Mouse (Mus musculus): ENCODE results near the gene Ppm1d.

The Ppm1d gene

GRCm38 (mm10) chr11:85310713-85311574 is at the start of gene Ppm1d:
Gene Ppm1d, plus strand, starts transcription at chr11:85311244.
- peak; percentile 96 to 98 for DNase-seq (ENCODE audit: low spot score in 2 of 2)

DNA sequence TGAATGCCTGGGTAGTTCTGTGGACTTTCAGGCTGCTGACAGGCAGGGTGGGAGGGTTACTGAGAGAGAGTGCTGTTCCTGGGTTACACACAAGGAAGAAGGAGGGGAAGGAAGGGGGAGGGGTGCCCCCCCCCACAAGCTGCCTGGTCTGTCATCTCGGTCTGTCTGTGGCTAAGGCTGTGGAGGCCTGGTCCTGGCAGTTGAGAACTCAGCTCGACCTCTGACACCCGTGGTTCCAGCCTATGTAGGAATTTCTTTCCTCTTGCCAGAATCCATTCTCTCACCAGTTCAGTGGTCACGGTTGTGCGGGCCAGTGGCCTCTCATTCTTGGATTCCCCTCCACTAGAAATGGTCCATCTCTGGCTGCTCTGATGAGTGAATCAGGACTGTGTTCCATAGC is 46.4 kb upstream of the Ppm1d start:
- DNase-seq (ENCODE audit: low spot score in 2 of 2): no peak

- no peak for DNase-seq (ENCODE audit: low spot score in 2 of 2)
Observed at GRCm38 (mm10) chr11:85267393-85267792, 43.7 kb upstream of the Ppm1d start.

GRCm38 (mm10) chr11:85270631-85271030 is 40.4 kb upstream of the Ppm1d start:
- DNase-seq (ENCODE audit: low spot score in 2 of 2): peak; percentile 42 to 56

DNA sequence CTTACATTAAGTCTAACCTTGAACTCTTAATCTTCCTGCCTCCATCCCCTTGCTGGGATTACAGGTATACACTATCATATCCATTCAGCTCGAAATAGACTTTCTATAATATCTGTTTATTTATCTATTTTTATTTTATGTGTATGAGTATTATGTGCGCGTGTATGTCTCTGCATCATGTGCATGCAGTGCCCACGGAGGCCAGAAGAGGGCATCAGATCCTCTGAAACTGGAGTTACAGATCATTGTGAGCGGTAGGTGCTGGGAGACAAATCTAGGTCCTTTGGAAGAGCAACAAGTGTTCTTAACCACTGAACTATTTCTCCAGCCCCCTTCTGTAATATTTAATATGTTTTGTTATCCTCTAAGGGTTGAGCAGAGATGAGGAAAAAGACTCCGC is 37.7 kb upstream of the Ppm1d start:
- no peak for DNase-seq (ENCODE audit: low spot score in 2 of 2)

- DNase-seq (ENCODE audit: low spot score in 2 of 2): no peak
Observed at GRCm38 (mm10) chr11:85275151-85275550, 35.9 kb upstream of the Ppm1d start.

DNA sequence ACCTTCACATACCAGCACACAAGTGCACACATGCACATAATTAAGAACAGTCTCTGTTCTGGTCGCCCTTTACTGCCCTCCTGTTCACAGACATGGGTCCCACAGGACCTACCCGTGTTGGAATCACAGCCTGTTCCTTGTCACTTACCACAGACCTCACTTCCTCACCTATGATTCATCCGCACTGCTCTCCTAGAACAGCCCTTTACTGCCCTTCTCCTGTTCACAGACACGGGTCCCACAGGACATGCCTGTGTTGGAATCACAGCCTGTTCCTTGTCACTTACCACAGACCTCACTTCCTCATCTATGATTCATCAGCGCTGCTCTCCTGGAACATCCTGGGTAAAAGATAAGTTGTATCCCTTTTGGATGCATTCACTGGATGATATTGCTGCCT is 33.4 kb upstream of the Ppm1d start:
- DNase-seq (ENCODE audit: low spot score in 2 of 2): no peak

DNA sequence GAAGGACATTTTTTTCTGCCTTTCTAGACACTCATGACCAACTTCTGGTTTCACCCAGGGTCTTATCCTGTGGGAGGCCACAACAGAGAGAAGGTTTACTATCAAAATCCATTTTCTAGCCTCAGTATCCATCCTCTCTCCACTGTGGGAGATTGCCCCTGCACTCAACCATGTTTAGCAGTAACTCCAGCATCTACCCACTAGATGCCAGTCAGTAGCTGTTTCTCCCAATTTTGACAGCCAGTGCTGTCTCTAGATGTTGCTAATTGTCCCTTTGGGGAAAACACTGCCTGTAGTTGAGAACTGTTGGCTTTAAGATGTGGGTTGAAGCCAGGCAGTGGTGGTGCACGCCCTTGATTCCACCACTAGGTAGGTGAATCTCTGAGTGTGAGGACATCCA is 32.9 kb upstream of the Ppm1d start:
- no peak for DNase-seq (ENCODE audit: low spot score in 2 of 2)

- no peak for DNase-seq (ENCODE audit: low spot score in 2 of 2)
Observed at GRCm38 (mm10) chr11:85281219-85281878, 29.7 kb upstream of the Ppm1d start.

DNA sequence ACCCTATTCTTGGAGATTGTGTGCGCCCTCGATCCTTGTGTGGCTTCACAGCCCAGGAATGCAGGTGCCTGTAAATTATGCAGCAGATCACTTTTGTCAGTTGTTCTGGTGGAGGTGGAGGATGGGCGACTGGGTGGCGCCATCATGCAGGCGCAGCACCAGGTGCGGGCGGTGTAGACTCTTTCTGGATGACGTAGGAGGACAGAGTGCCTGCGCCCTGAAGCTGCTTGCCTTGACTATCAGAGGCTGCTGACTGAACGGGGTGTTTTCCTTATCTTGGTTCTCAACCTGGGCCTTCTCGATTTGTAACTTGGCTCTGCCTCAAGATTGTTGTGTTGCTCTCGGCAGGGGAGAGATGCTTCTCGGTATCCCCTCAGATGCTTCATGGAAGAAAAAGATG is 13.1 kb upstream of the Ppm1d start:
- peak; percentile 46 to 66 for DNase-seq (ENCODE audit: low spot score in 2 of 2)

DNA sequence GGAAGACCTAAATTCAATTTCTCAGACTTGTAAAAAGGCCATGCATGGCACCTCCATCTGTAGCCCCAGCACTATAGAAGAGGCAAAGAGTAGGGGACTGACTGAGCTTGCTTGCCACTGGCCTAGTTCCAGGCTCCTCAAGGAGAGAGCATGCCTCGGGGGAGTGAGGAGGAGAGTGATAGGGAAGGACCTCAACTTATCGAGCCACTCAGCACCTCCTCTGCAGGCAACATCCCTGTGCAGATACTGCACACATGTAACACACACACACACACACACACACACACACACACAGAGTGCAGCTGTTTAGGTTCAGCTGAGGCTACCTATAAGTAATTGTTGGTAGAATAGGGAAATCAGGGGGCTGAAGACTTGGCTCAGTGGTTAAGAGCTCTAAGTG is 11.2 kb upstream of the Ppm1d start:
- DNase-seq (ENCODE audit: low spot score in 2 of 2): no peak

DNA sequence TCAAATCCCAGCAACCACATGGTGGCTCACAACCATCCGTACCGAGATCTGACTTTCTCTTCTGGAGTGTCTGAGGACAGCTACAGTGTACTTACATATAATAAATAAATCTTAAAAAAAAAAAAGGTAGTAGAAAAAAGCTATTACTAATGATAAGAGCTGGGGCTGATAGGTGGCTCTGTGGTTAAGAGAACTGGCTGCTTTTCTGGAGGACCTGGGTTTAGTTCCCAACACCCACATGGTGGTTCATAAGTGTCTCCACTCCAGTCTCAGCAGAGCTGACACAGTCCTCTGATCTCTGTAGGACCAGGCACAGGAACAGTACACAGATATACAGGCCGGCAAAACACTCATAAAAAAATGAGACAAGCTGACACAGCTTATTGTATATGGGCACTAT is 9.9 kb upstream of the Ppm1d start:
- DNase-seq (ENCODE audit: low spot score in 2 of 2): no peak

DNA sequence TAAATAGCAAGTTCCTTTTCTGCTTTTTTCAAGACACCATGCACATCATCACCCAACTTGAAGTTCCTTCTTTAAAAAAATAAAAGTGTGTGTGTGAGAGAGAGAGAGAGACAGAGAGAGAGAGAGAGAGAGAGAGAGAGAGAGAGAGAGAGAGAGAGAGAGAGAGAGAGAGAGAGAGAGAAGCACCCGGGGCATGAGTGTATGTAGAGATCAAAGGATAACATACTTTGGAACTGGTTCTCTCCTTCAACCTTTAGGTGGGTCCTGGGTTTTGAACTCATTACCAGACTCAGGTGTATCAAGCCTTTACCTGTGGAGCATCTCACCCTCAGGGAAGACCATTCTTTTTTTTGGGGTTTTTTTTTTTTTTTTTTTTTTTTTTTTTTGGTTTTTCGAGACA is 9.2 kb upstream of the Ppm1d start:
- DNase-seq (ENCODE audit: low spot score in 2 of 2): no peak

DNA sequence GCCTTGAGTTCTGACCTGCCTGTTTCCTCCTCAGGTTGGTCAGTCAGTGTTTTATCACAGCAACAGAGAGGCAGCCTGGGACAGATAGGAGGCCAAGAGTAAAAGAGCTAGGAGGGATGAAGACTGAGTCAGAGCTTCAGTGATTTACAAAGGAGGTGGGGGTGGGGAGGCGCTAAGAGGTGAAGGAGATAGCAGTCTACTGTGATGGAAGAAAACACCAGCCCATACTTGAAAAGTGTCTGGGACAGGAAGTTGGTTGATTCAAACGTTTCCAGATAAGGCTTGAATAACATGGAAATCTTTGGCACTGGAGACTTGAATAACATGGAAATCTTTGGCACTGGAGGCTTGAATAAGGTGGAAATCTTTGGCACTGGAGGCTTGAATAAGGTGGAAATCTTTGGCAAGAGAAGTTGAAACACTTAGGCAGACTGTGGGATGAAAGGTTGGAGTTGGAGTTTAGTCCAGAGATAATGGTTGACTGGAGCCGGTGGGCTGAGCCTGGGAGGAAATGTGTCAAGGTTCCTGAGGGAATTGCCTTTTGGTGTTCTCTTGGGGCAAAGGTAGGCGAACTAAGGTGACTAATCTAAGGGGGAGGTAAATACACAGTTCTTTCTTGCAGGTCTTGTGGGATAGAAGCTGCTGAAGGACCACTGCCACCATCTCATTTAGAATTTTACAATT is 4.3 kb upstream of the Ppm1d start:
- no peak for DNase-seq (ENCODE audit: low spot score in 2 of 2)

GRCm38 (mm10) chr11:85308799-85309198 is 2.2 kb upstream of the Ppm1d start:
- peak in 1 of 2 experiments; percentile 10 for DNase-seq (ENCODE audit: low spot score in 2 of 2)

DNA sequence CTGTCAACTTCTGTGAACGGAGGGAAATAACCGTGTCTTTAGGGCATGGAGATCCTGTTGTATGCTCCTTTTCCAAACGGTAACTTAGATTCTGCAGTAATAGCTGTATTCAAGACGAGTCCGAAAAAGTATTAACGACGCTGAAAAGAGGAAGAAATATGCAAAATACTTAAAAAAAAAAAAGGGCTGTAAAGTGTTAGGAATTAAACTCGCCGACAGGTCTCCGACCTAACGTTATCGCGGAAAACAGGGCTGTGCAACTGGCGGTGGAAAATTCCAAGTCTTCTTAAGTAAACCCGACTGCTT is 684 bp upstream of the Ppm1d start:
- DNase-seq (ENCODE audit: low spot score in 2 of 2): no peak

DNA sequence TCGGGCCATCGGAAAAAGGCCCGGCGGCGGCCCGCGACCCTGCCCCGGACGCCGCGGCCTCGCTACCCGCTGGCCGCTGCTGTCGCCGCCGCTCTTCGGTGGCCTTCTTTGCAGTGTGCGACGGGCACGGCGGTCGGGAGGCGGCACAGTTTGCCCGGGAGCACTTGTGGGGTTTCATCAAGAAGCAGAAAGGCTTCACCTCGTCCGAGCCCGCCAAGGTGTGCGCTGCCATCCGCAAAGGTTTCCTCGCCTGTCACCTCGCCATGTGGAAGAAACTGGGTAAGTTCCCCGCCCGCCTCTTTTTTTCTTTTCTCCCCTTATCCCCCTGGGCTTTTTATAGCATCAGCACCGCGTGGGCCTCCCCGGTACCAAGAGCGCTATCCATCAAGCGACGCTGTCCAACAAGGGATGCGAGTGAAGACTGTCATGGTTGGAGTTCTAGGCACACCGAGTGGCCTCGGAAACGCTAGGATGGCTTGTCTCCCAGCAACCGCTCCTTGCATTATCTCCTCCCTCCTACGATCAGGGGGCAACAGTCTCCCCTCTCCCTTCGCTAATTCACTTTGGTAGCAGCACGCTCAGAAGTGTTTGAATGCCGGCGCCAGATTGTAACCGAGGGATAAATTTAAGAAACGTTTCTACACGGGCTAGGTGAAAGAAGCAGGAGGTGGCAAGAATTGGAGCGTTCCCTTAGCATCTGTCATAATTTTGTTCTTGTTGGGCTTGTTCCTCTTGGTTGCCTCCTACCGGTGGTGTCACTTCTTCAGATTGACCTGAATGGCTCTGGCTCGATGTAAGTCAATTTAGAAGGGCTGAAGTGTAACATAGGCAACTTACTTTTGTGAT is 824 bp downstream of the Ppm1d start:
- DNase-seq (ENCODE audit: low spot score in 2 of 2): peak; percentile 49 to 70

- DNase-seq (ENCODE audit: low spot score in 2 of 2): peak; percentile 47 to 56
Observed at GRCm38 (mm10) chr11:85312818-85313217, 1.8 kb downstream of the Ppm1d start.

GRCm38 (mm10) chr11:85313361-85313760 is 2.3 kb downstream of the Ppm1d start:
- DNase-seq (ENCODE audit: low spot score in 2 of 2): no peak

DNA sequence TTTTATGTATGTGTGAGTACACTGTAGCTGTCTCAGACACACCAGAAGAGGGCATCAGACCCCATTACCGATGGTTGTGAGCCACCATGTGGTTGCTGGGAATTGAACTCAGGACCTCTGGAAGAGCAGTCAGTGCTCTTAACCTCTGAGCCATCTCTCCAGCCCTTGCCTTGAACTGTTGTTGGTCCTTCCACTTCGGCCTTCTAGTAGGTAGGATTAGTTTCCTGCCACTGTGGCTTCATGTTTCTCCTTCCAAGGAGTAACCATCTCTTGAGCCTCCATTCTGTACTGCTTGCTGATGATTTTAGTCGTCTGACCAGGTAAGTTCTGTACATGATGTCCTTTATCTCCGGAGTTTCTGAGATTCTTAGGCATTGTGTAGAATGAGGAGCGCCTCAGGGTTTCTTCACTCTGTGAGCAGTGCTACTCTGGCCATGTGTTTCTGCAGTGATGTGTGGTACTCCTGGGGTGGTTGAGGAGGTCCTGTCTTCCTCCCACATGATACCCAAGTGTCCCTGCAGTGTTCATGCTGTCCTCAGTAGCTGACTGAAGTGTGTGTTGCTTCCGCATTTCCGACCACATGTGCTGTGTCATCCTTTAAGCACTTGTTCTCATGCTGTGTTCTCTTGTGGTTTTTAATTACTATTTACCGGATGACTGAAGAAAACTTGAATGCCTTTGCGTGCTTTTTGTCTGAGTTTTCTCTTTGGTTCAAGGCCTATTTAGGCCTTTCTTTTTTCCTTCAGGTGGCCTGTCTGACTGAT is 12.7 kb downstream of the Ppm1d start:
- peak; percentile 25 to 28 for DNase-seq (ENCODE audit: low spot score in 2 of 2)

DNA sequence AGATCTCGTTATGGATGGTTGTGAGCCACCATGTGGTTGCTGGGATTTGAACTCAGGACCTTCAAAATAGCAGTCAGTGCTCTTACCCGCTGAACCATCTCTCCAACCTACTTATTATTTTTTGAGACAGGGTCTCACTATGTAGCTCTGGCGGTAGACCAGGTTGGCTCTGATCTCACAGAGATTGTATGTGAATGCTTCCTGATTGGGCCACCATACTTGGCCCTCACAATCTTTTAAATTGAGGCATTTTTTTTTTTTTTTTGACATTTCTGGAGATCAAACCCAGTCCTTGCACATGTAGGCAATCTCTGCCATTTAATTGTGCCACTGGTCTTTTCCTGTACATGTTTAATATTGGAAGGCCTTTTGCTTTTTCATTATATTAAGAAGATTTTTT is 17.7 kb downstream of the Ppm1d start:
- no peak for DNase-seq (ENCODE audit: low spot score in 2 of 2)

Measured in spleen, postnatal 36 days (tissue).